Mouse (Mus musculus) lung, postnatal 25 days (tissue): Measurements from ENCODE around the gene Igfn1.

Experiments
- DNase-seq: peaks from one replicate; pipeline ENCODE4 v3.0.0; 2022; ENCODE audit warnings: low spot score

The Igfn1 gene

GRCm38 (mm10) chr1:136007211-136008158, 1.3 kb upstream of the Igfn1 start, which contains the start of gene Tmem9:
Gene Tmem9 (plus strand): TSS chr1:136008150.
- DNase-seq: peak; percentile 89

GRCm38 (mm10) chr1:136001438-136001837, 4.7 kb downstream of the Igfn1 start:
- peak; percentile 32 for DNase-seq

DNA sequence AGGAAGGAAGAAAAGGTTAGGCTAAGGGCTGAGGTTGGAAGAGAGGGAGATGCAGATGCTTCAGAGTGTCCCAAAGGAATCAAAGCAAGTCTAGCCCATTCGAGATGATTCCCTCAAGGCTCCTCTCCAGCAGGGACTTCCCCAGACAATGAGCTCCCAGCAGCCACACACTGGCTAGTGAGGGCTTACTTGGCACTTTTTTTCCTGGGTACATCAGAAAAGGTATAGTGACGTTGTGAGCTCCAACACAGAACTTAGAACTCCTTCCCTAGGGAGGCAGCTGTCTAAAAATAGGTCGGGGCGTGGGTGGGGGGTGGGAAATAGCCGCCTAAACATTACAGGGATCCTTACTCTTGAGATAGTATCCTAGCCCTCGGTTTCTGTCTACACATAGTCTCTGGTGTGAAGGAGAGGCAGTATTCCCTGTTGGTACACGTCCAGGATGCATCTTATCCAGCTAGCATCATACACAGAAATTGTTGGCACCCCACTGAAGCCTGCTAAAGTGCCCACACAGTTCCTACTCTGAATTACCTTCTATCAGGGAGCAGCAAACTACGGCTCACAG, 6.3 kb downstream of the Igfn1 start:
- no peak for DNase-seq

DNA sequence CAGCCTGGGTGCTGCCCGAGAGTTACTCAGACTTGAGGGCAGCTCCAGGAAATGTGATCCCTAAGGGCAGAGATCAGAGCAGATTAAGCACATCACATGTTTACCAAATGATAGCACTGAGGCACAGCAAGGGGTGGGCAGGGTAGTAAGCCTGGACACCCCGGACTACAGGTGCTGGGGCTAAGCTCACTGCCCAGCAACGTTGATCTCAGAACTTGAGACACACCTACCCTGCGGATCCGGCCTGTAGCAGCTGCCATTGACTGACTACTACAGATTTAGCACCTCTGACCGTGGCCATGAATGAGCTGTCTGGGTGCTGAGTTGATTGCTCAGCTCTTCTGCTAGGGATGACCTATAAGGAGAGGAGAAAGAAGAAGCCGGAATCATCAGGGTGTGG, 8.6 kb downstream of the Igfn1 start:
- DNase-seq: no peak

GRCm38 (mm10) chr1:135993470-135993869, 12.7 kb downstream of the Igfn1 start:
- DNase-seq: no peak

DNA sequence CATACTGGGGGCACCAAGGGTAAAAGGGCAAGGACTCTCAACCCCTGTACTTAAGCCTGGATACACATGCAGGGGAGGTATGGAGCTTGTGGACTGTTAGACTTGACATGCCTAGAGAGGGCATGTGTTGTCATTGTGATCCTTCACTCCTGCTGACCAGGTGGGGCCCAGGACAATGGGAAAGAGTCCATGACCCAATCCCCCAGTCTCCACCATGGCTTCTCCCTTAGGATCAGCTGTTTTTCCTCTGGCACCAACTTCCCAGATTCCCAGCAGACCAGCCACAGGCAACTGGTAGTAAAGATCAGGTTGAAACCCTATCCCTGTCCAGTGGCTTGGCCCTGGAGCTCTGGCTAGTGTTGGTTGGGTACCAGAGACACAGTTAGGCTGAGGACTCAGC, 16.3 kb downstream of the Igfn1 start:
- DNase-seq: no peak

DNA sequence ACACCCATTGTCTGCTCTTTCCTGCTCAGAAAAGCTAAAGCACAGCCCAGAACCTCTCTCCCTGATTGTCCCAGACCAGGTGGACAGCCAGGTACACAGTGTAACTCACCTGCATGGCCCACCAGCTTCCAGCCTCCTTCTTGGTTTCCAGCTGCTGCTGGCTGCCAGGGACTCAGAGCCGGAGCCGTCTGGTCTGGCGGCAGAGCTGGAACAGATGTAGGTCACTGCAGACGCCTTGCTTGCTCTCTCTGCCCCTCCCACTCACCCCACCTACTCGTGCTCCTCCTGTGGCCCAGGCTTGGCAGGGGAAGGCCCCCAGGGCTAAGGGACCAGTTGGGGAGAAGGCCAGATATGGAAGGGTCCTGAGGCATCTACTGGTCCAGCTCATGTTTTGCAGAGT, 22.0 kb downstream of the Igfn1 start:
- DNase-seq: no peak

DNA sequence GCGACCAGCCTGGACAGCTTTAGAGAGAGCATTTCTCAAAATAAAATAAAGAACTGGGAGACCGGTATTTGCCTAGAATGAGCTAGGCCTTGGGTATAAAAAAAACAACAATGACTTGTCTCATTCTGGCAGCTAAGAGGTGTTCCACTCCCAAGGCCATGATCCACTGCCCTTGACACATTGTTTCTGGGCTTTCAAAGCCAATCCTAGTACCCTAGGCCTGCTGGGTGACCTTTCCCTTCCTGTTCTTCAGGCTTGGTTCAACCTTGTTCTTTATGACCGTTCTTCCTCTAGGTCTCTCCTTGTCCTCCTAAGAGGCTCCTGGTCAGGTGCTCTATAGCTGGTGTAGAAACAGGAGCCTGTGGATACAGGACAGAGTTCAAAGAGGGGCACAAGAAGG, 33.6 kb downstream of the Igfn1 start:
- DNase-seq: no peak

DNA sequence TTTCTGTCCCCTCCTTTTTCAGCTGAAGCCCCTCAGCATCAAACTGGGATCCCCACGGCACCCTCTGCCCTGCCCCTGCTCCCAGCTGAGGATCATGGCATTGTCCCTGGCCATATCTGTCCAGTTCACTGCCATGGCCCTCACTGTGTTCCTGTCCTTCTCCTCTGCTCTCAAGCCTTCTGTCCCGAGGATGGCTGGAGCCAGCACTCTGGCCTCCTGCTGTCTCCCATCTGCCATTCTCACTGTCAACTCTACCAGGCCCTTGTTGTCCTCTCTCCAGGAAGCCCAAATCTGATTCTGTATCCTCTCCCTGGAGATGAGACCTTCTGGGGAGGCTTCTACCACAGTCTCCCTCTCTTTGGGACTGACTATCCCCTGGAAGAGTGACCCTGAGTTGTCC, 35.7 kb downstream of the Igfn1 start:
- DNase-seq: no peak

- no peak for DNase-seq
Measured at GRCm38 (mm10) chr1:135967739-135968138, 38.4 kb downstream of the Igfn1 start.

DNA sequence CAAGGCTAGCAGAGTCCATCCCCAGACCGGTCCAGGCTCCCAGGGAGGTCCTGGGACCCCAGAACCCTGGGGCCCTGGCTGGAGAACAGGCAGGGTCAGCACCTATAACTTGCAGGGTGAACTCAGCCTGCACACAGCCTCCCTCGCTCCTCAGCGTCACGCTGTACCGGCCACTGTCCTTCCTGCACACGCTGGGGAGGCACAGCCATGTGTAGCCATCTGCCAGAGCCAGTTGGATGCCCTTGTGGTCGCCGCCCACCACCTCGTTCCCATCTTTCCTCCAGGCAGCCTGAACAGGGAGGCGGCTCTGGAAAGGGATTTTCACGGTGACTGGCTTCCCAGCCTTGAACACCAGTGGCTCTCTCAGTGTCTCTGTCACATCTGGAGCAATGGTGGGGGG, 41.6 kb downstream of the Igfn1 start:
- no peak for DNase-seq

GRCm38 (mm10) chr1:135963177-135963576, 43.0 kb downstream of the Igfn1 start:
- no peak for DNase-seq

- peak; percentile 46 for DNase-seq
Measured at GRCm38 (mm10) chr1:135958483-135958882, 47.7 kb downstream of the Igfn1 start.

- DNase-seq: no peak
Measured at GRCm38 (mm10) chr1:135948871-135949270, 57.3 kb downstream of the Igfn1 start.

GRCm38 (mm10) chr1:135946247-135946646, 59.9 kb downstream of the Igfn1 start:
- no peak for DNase-seq

- DNase-seq: peak; percentile 35
Measured at GRCm38 (mm10) chr1:135945711-135946110, 60.4 kb downstream of the Igfn1 start.

DNA sequence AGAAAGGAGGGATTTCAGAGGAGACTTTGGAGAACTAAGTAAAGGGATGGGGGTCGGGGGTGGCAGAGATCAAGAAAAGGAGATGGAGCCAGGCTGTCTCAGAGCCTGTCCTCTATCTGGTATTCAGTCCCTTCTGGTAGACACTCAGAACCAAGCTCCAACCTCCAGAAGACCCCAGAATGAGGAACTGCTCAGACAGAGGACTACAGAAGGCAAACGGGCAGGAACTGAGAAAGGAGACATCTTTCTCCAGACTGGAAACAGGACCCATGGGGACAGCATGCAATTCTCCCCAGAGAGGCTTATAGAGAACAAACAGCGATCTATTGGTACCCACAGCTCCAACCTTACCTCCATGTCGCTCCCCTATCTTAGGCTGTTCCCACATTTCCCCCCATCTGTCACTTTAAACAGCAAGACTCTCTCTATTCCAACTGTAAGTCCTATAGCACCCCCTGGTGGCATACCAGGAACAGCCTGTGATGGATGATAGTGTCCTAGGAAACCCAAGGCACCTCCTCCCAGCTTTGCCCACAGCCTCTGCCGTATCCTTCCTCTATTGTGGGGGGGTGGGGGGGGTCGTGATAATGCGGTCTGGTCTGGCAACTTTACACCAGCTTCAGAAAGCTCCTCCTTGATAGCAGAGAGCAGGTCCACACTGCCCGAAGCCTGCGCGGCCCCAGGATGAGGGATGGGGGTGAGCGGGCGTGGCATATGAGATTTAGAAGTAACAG, 61.4 kb downstream of the Igfn1 start:
- DNase-seq: peak; percentile 76

GRCm38 (mm10) chr1:135943713-135944112, 62.4 kb downstream of the Igfn1 start:
- DNase-seq: no peak

- DNase-seq: no peak
Measured at GRCm38 (mm10) chr1:135942116-135942515, 64.0 kb downstream of the Igfn1 start.

- DNase-seq: no peak
Measured at GRCm38 (mm10) chr1:135941259-135942006, 64.7 kb downstream of the Igfn1 start.

- DNase-seq: no peak
Measured at GRCm38 (mm10) chr1:135936091-135936490, 70.1 kb downstream of the Igfn1 start.

DNA sequence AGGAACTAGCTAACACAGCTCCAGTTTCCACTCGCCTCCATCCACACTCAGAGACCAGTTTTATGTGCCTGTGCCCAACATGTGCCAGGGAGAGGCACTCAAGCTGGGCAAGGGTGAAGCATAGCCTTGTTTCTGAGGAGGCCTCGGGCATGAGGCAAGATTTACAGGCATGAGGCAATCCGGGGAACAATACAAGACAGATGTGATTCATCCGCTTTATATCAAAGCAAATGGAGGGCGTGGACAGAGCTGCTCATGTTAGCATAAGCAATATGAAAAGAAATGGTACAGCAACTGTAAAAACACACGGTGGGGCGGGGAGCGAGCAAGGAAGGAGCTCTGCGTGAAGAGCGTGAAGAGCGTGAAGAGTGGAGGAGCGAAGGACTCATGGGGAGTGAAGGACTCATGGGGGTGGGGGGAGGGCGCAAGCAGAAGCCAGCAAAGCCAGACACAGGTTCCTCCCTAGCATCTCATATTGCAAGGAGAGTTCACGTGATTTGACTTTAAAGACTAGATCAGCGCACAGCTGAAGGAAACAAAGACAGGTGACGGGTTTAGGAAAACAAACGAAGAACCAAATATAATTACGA, 72.3 kb downstream of the Igfn1 start:
- no peak for DNase-seq
